Mouse (Mus musculus) gastrocnemius, adult 8-10 months (tissue): ENCODE measurements at regions not wholly inside any gene's neighbourhood (a gene's known extent, or its start where the extent isn't known, plus 50 kb on each side); places are given as distances from the start of the nearest gene placed in this dataset.
A peak's percentile ranks its signal among the peaks of the same experiment; 100 is the strongest.
"Not testable (repeated sequence)": the region's sequence is repeated elsewhere in the genome, so short reads cannot be mapped to it uniquely, and the experiment has no call there.

ENCODE experiments used
- DNase-seq, 2 experiments: peaks; one replicate each; pipeline ENCODE4 v3.0.0; 2022; ENCODE audit warnings: low spot score in 2 of 2

DNA sequence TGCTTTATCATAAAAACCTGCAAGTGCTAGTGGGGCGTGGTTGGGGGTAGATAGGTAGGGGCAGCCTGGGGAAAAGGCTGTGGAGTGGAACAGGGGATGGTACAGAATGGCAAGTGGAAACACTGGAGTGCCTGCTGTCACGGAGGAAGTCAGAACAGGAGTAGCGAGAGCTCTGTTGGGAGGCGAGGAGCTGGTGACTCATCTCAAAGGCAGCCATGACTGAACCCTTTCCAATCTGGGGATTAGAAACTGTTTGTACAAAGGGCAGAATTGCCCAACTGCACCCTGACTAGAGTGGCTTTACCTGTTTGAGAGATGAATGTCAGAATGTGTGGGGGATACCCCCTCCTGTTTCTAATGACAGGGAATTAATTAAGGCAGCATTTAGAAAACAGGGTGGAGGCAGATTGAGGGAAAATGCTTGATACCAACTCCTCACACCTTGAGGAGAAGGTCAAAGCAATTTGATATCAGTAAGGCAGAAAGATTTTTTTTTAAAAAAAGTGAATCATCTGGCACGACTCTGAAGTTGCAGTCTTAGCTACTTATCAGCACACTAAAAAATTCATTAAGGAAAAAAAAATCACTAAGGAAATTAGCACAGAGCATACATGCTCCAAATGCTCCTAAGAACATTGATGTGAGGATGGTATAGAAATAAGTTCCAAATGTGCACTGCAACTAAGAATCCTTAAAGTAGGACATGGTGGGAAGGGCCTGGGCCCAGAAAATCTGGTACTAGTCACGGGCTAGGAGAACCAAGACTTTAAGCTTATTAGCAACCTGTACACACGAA lies 54.7 kb upstream of the Usp25 start:
- DNase-seq, result no peak

DNA sequence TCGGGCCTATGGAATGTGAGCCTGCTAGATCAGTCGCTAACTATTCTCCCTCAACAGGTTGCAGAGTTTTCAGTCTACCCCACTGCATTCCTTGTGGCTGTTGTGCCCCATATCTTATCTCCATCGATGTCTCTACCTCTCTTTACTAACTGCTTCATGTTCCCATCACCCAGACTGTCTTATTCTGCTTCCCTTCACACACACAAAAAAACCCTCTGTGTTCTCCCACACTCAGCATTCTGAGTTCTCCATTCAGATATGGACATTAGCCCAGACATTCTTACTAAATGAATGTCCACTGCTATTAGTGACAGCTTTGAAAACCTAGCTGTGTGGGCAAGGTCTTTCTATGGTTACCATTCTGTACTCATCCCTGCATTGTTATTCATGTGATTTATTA lies 56.0 kb upstream of the Usp25 start:
- no peak for DNase-seq

DNA sequence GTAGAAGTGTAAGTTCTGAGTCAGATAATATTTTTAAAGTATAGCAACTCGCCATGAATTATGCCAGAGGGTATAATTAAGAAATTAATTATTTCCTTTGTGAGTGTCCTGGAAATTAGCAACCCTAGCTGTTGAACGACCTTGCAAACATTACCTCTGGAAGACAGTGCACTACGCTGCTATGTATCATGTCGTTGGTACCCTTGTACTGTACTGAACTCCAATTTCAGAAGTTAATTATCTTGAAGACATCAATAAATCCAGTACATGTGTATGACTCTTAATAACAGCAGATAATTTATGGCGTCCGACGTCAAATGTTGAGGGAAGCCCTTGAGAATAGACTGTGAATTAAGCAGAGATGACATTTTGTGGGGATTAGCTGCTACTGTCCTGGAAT lies 56.4 kb upstream of the Usp25 start:
- no peak for DNase-seq

DNA sequence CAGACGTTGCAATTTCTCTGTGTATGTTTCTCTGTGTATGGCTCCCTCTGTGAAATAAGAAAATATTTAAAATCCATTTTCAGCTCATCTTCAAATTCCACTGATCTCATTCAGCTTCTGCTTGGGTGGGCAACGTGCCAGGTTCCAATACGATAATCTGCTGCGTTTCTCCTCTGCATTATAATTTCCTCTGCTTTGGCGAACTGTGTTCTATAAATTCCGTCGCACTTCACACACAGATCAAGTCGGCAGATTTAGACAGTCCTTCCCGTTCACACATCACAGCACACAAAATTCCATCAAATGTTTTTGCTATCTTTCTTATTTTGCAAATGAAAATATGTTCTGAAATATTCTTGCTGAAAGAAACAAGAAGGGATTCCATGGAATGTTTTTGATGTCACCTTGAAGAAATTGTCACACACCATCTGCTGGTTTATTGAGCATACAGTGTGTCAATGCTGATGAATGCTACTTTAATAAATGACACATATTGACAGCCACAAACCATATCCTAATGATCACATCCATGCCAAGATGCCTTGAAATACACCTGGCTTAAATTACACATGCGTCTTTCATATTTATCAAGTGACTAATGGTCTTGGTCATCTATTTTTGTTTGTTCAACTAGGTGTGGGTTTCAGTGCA lies 62.5 kb upstream of the Usp25 start:
- DNase-seq, result no peak

DNA sequence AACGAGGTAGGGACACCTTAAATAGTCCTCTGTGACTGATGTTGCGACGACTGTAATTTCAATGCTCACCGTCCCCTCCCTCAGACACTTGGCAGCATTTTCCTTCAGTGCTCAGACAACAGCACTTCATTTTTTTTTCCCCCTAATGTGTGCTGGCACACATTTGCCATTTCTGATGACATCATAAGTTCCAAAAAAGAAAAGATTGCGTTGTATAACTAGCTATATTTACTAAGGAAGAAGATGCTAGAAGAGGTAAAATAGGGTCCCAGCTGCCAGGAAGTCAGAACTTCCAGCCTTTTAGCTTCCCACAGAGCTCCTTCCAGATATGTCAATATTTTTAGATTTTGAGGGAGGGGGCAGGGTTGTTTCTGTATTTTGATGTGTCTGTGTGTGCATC lies 66.5 kb upstream of the Usp25 start:
- no peak for DNase-seq

DNA sequence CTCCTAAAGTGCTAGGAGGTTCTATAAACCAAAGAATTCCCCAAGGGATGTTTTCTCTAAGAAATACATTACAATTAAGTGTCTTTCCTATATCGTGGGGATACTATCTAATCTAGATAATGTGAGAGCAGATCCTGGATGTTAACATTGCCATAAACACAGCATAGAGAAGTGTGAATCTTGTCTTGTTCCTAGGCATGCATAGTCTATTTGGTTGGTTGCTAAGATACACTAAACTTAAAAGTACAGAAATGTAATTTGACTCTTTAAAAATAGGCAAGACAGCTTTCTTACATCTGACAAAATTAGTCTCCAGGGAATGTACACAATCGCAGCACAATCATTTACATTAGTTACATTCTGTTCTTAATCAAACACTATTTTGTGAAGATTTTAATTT lies 75.4 kb upstream of the Usp25 start:
- DNase-seq, result no peak

DNA sequence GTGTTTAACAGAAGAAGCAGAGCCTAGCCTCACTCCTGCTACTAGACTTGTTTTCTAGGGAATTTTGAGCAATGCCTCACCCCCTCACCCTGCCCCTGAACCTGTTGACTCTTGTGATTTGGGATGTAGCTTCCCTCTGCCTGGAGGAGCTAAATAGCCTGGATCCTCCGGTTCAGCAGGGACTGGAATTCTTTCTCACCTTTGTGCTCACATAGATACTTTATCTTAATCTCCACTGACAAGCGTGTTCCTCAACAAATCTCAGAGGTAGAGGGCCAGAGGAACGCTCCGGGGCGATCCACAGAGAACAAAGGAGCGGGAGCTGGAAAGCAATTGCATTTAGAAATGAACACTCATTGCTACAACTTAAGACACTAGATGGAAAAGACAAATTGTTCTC lies 85.6 kb upstream of the Usp25 start:
- no peak for DNase-seq

DNA sequence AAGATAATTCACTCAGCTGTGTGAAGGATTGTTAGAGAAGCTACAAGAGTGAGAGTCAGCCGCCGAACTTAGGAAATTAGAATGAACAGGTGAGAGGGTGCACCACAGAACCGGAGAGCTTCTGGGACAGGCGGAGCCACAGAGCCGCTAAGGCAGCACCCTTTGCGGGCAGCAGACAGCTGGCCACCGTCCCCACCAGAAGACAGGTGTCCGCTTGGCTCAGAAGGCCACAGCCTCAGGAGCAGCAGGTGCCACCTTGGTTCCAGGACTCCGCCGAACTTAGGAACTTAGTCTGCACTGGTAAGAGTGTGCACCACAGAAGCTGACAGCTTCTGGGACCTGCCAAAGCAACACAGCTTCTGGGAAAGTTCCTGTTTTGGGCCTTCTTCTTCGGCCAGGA lies 93.4 kb upstream of the Usp25 start:
- not testable (repeated sequence) for DNase-seq

DNA sequence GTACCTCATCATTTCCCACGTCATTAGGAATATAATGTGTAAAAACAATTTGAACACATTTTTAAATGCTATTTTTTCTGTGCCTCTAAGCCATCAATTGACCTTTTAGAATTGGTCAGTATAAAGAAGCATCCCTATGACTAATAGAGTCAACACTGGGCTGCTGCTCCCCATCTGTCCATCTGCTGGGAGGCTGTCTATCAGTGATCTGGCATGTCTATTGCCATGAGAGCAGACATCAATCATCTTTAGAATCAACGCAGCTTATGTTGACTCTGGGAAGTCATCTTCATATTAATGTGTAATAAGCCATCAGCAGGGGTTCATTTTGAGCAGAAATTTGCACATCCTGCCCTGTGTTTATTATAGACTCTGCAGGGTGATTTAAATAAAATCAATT lies 94.9 kb upstream of the Usp25 start:
- no peak for DNase-seq

DNA sequence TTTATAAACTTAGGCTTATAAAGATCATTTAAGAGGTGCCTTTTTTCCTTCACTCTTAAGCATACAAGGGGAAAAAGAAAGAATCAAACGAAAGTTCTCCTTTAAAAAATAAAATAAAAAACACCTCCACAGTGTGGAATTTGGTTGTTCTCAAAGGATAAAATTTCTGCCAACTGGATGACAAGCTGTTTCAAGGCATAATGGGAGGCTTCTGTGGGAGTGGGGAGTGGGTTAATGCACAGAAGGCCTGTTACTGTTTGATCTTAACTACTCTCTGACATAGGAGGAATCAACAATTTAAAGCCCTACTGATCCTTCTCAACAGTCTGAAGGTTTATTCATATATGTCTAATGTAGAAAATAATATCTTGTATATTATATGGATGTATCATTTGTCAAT lies 99.2 kb upstream of the Usp25 start:
- DNase-seq, result no peak

DNA sequence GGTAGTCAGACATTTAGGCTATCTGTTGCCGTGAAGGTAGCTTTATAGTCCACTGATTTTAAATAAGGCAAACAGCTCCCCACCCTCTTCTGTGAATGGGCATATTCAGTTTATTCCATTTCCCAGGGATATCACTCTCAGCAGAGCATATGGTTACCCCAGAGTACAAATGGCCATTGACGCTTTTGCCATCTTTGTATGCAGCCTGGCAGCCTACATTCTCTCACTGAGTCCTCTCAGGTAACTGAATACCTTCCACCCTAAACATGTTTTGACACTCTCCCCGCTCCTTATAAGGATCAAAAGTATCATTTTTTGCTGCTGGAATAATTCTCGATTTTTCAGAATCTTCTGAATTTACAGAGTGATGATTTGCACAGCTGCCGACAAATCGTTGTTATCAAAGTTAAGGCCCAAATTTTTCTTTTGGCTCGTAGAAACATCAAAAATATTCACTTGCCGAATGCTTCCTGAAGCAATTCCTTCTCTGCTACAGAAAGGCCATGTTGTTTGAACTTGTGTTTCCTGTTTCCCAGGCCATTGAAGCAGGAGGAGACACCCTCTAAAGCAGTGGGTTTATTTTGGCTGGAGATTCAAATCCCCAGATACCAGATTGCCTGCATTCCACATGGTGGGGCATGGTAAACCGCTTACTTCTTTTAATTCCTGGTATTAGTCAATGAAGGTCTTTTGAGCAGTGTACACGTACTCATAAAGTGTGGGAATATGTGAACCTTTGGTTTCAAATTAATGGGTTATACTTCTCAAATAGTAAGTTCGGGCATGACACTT lies 108.1 kb upstream of the Usp25 start:
- DNase-seq, result no peak

DNA sequence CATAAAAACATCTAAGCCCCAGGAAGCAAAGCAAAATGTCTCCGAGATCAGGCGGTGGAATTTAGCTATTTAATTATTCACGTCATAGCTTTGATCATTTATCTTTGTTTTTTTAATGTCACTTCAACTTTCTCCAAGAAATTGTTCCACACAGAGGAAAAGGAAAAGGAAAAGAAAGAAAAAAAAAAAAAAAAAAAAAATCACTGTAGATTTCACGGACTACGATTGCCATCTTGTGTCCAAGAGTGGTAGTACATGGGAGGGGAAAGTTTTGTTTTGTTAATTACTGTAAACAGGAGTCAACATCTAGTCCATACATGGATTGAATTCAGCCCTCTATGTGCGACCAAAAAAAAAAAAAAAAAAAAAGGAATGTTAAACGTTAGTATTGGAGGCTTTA lies 114.4 kb upstream of the Usp25 start:
- DNase-seq, result no peak

DNA sequence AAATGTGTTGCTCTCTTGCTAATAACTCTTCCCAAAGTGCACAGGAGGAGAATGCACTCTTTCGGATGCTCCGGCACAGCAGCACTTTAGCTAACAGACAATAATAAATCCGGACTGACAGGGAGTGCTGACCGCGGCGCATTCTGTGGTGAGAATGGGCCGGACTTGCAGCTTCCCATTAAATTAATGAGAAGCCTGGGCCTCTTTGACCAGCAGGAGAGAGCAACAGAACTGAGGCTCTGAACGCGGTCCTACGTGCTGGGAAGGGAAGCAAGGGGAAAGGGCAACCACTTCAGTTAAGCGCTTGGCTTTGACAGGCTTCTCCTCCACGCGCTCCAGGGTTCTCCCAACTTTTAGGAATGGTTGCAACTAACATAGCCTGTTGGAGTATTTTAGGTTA lies 117.2 kb upstream of the Usp25 start:
- DNase-seq, result no peak

DNA sequence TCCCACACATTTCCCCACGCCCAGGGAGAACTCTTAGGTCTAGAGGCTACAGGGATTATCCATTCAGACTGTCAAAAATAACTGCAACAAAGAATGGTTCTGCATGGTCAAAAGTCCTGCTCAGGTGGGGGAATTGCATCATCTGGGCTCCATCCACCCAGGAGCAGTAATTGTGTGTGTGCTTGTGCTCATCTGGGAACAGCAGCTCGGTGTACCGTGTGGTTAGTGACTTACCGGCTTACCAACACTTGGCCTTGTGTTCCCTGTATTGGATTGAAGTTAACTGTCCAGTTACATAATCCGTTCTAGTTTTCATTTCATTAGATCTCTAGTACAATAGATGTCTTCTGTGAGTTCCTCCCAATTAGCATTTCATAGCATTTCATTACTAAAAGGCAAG lies 117.7 kb upstream of the Usp25 start:
- DNase-seq, result no peak

DNA sequence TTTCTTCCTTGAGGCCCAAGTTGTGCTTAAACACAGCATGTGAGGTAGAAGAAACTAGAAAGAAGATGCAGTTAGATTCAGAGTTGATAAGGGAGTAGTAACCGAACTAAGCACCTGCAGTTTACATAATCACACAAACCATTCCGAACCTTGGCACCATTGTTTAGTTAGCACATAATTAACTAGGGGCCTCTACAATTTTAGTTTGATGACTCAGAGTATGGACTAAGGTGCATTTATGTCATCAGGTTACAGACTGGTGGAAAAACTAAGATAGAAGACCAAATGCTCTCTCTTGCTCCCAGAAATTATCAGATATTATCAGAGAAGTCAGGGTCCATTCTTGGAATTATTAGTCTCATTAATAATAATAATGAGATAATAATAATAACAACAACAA lies 134.9 kb upstream of the Usp25 start:
- DNase-seq, result no peak

DNA sequence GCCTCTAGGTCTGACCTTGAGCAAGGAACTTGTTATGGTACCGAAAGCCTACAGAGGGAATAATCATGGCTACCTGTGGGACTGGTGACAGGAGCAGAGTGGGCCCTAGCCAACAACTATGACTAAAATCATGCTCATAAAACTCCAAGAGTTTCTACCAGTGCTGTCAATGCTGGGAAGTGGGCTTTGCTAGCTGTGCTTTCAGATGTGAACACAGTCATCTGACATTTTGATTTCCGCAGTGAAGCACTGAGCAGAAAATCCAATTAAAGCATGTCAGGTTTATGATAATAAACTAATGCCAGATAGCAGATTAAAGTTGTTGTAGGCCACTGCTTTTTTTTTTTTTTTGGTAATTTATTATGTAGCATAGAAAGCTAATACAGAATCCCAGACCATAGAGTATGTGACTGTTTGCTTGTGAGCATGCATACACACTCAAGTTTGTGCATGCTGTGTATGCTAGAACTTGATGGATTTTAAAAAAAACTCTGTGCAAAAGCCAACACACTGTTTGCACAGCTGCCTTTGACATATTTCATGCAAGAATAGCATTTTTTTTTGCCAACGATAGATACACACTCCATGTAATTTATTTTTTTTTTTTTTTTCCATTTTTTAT lies 138.0 kb upstream of the Usp25 start:
- no peak for DNase-seq

DNA sequence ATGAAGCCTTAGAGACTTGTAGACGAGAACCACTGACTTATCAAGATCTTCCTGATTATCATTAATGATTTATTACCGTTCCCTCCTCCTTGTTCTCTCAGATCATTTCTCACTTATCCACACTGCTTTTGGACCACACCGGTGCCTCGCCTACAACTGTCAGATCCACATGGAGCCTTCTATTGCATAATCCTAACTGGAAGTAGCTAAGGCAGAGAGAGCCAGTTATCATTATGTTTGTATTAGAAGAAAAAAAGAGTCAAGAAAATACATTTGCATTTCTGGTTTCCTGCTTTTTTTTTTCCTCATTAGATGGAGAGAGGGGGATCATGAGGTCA lies 147.1 kb upstream of the Usp25 start:
- DNase-seq, result no peak

DNA sequence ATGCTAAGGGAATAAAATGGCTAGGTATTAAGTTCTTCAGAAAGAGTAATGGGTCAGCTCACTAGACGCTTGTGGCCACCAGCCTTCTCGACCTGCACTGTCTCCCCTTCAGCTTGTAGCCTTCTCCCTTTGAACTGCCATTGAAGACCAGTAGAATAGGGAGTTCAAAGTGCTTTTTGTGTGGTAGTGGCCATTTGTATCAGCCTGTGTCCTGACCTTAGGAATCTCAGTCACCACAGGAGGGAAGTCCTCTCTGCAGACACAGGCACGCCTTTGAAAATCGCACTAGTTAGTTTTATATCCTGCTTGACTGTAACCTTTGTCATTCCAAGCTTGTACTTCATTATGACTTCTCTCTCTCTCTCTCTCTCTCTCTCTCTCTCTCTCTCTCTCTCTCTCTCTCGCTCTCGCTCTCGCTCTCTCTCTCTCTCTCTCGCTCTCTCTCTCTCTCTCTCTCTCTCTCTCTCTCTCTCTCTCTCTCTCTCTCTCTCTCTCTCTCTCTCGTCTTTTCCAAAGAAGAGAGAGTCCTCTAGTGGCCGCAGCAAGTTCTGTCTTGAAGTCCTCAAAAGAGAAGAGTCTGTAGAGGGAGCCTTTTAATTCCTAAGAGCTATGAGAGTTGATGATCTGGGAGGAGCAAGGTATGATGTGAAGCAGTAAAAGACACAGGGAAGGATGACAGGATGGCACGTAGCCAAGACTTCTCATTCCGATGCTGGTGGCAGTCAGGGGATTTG lies 147.6 kb upstream of the Usp25 start:
- peak; percentile 3 to 6 for DNase-seq

DNA sequence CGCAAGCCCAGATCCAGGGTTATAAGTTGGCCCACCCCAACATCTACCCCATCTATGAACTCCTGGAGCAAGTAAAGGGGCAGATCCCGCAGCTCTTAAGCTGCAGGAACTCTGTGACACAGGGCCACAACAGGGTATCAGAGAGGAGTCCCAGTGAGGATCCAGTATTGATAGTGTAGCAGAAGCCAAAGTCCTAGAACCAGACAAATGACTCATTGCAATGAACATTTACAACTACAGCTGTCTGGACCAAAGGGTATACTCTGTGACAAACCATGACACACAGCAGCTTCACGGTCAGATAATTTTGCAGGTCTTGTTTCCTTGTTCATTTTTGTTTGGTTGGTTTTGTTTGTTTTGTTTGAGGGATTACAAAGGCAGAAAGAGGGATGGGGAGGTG lies 149.1 kb upstream of the Usp25 start:
- no peak for DNase-seq

DNA sequence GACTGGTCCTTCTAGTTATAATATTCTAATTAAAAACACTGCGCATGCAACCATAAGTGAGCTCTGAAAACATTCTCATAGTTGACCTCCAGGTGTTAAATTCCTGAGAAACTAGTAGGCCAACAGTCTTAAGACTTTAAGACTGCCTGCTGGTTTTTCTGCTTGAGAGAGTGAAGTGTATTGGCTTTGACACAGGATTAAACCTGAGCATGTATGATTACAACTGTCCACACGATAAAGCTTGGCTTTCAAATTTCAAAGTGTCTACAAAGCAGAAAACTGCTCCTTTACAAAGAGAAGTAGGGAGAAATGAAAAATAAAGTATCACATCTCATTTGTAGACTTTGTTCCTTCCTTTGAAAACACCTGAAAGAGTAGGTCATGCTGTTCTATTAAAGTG lies 157.7 kb upstream of the Usp25 start:
- no peak for DNase-seq

DNA sequence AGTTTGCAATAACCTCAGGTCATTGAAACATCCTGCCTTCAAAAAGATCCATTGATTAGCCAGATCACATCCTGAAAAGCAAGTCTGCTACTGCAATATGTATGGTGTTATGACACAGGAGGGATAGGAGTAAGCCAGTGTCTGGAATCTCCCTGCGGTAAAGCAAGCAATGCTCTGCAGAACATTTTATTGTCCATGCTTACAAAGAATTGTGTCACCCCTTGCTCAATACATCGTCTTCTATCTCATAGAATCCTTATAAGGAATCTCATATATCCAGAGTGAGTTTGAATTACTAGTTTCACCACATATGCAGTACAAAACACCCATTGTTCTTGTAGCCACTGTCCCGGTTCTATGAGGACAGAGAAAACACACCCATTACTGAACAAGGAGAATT lies 162.1 kb upstream of the Usp25 start:
- no peak for DNase-seq

DNA sequence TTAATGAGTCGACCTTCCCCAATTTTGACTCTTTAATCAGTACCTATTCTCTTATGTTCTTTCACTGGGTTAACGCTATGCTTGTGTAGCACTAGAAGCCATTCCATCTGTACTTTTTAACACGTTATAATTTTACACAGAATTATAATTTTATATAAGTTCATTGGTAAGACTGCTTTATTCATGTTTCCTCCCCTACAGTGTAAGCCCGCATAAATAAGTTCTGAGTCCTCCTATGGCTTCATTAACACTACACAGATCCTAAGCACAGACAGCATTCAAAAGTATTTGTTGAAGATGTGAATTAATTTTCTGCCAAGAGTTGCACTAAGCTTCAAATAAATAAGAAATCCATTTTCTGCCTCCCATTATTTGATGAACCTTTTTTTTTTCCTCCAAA lies 176.1 kb upstream of the Usp25 start:
- DNase-seq, result no peak
